Mouse (Mus musculus) right cerebral cortex, postnatal 36 days (tissue): ENCODE measurements around the gene Zfp61.
A peak's percentile ranks its signal among the peaks of the same experiment; 100 is the strongest.

ENCODE experiments used
- DNase-seq, 2 experiments: peaks; one replicate each; pipeline ENCODE4 v3.0.0; 2022; ENCODE audit warnings: low spot score in 2 of 2, mixed read lengths in 1 of 2

Zfp61 gene

DNA sequence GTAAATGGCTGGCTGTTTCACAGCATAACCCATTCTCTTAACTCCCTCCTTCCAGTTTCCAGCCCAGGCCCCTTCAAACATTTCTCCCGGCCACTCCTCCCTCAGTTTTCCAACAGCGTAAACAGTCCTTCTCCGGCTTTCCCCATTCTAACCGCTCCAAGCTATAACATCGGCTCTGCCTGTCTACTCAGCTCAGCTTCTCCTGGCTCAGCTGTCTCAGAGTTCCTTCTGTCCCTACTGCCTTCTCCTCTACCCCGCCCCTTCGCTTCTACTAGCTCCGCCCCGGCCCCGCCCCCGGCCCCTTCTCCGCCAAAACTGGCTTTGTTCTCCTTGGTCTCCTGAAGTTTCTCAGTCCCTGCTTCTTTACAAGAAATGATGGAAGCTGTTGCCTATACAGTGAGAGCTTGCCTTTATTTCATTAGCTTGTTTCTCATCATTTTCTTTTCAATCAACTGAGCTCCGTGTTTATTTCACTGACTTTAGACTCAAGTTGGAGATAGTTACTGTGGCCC lies at the start of gene Zfp61:
Gene Zfp61, minus strand, starts transcription at position 462 of the 512 bp plus-strand sequence.
- no peak for DNase-seq

DNA sequence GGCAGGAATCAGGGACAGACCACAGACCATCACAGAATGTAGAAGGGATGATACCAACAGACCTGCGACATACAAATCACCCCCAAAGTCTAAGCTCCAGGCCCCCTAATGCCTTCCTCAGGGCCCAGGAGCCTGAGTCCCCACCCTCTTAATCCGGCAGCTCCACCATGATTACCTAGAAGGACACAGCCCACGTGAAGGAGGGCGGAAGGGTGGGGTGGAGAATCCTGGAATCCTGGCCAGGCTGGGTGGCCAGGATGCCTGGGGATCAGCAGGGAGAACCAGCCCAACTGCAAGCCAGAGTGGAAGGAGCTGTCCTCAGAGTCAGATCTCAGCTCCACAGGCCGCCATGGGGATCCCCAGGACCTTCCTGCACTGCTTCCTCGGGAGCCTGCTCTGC lies 47.9 kb upstream of the Zfp61 start, which contains the start of gene Lypd5:
Gene Lypd5, plus strand, starts transcription at position 301 of the 400 bp plus-strand sequence.
- no peak for DNase-seq

DNA sequence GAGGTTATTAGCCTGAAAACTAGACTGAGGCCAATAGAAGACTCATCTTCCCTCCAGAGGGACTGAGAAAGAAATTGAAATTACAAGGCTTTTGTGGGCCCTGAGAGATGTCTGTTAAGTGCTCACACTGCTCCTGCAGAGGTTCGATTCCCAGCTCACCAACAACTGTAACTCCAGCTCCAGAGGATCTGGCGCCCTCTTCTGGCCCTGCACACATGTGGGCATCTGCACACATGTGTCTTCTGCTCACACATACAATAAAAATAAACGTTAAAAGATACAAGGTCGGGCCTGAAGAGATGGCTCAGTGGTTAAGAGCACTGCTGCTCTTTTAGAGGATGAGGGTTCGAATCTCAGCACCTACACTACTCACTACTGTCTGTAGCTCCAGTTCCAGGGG lies 45.4 kb upstream of the Zfp61 start:
- DNase-seq, result no peak

DNA sequence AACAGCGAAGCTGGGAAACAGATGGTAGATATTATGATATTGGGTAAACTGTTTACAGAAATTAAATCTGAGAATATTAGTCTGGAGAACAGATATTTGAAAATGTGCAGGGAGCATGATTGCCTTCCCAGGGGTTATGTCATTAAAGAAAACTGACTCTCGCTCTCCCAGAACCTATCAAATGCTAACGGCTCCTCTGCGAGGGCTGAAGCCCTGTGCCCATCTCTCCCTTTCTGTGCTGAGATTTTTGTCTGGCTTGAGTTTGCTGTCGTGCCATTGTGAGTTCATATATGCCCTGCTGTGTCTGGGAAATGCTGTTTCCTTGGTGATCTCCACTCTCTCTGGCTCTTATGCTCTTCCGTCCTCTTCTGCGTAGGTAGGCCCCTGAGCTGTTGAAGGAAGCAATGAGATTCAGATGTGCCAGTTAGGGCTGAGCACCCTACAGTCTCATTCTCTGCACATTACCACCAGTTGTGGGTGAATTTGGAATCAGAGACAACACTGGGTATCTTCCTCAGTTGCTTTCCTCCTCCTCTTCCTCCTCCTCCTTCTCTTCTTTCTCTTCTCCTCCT lies 42.8 kb upstream of the Zfp61 start:
- peak in 1 of 2 experiments; percentile 29 for DNase-seq

DNA sequence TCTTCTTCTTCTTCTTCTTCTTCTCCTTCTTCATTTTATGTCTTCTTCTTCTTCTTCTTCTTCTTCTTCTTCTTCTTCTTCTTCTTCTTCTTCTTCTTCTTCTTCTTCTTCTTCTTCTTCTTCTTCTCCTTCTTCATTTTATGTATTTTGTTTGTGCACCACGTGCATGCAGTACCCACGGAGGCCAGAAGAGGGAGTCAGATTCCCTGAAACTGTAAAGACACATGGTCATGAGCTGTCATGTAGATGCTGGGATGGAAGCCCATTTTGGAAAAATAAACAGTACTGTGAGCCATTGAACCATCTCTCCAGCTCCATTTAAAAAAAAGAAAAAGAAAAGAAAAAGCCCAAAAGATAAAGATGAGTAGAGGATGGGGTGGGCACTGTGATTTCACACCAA lies 37.2 kb upstream of the Zfp61 start:
- DNase-seq, result no peak

DNA sequence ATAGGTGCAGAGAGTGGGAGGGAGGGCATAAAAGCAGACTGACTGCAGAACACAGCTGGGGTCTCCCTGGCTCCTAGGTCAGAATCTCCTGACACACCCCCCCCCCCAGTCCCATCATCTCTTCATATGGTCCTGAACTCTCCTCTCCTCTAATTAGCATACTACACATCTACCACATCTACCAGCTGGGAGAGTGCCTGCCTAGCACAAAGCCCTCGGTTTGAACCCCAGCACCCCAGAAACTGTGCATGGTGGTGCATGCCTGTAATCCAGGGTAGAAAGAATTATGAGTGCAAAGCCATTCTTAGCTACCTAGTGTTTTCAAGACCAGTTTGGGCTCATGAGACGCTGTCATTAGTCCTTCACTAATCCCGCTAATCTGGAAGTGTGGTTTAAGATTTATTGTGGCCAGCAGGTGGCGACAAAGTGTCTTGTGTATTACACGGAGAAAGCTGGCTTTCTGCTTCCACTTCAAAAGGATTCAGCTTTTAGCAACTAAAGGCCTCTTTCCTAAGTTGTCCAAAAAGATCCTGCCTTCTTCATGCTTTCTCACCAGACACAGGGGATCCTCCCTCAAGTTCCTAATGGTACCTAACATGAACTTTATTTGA lies 34.8 kb upstream of the Zfp61 start:
- peak; percentile 56 for DNase-seq

DNA sequence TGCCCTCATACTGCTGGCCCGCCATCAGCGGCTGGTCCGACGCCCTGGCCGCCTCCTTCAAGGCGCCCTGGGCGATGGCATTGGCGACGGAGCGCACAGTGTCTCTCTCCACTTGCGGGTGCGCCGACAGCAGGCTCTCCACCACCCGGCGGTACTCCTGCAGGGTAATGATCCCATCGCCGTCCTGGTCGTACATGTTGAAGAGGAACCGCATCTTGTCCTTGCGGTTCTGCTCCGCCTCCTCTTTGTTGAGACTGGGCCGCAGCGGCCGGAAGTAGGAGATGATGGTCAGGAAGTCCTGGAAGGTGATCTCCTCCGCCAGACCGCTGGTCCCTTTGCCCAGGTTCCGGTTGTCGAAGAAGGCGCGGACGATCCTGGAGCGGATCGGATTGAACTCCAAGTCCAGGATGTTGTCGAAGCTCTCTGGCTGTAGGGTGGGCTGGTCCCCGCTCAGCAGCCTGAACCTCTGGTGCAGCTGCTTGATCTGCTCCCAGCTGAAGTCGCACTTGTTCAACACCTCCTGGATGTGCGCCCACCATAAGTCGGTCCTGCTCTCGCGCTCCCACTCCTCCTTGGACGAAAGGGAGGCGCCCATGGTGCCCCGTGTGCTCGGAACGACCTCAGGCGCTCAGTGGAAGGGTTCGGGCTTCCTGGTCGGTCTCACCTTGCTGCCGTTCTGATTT lies 32.4 kb upstream of the Zfp61 start, which contains the start of gene Tescl:
Gene Tescl, minus strand, starts transcription at position 633 of the 683 bp plus-strand sequence.
- no peak for DNase-seq

DNA sequence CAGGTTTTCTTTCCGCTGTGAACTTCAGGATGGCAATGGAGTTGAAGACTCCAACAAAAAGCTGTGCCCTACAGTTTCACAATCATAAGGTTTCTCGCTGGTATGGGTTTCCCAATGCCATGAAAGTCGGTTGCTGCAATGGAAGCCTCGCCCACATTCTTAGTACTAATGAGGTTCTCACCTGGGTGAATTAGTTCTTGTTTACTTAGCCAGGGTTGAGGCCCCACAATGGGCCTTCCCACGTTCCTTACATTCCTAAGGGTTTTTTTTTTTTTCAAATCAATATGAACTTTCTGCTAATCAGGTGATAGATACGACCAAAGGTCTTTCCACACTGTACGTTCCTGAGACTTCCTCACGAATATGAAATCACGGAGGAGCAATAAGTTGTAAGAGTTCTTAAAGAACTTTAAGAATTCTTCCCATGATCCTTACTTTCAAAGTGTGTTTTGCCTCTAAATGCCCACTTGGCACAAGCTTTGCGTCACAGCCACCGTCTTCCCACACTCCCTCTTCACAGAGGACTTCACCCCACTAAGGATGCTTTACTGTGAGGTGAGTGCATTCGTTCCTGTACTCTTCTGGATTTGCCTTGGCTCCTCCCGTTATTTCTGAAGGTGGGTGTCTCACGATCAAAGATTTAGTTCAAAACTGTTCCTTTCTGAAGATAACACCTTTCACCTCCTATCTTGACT lies 26.4 kb upstream of the Zfp61 start:
- no peak for DNase-seq

DNA sequence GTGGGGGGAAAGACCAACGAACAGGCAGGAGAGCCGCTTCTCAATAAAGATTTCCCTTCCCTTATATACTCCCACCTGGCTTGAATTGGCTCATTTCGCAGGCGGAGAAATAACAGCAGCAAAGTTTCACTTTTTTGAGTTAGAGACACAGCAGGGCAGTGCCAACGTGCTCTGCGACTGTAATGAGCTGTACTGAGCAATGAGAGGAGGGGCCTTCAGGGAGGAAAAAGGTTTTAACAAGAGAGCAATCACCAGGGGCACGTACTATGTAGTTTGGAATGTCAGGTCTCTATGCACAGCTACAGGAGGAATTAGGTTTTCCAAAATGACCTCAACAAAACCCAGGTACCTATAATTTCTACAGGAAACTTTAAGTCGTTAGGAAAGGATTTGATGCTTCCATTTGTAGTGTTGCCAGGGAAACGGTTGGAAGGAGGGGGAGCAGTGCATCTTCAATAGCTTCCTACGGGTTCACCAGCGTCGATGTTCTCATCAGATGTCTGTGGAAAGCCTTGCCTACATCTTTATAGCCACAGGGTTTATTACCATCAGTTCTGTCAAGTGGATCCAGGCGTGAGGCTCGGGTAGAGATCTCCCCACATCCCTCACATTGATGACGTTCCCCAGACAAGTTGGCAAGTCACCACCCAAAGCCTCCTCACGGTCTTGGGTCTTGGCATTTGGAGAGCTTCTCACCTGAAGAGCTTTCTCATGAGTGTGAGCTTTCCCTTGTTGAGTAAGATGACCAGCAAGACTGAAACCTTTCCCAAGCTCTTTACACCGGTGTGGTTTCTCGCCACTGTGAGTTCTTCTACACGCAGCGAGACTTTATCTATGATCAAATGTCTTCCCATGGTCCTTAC lies 25.5 kb upstream of the Zfp61 start:
- DNase-seq, result peak in 1 of 2 experiments; percentile 26

DNA sequence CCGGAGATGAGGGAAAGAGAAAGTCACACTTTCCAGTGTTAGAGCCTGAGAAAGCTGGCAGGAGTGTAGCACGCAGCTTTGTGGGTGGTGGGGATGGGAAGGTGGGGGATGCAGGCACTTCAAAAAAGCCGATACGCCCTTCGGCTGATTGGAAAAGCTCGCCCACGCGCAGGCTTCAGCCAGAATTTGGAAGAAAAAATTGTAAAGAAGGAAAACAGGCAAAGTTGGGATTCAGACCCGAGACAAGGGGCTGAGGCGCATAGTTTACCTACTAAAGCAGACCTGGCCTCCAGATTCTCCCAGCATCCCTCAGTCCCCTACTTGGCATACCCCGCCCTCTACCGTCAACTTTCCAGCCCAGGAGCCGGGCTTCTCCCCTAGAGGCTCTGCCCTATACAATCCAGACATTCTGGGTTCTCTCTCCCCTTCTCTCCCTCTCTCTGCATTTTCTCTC lies 24.7 kb upstream of the Zfp61 start:
- peak; percentile 66 to 72 for DNase-seq

DNA sequence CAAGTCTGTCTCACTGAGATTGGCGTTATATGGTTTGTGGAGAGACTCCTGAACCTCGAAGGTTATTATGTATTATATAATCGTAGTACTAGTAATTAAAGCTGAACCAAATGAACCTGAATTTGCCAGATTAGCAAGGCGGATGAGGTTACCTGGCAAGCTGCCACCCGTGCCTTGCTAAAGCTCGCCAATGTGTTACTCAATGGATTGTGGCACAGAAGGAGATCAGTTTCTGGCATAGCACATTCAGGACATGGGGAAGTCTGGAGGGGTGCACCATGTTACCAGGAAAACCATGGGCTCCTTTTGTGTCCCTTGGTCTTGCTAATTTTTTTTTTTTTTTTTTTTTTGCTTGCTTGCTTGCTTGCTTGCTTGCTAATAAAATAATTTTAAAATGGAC lies 24.2 kb upstream of the Zfp61 start:
- no peak for DNase-seq

DNA sequence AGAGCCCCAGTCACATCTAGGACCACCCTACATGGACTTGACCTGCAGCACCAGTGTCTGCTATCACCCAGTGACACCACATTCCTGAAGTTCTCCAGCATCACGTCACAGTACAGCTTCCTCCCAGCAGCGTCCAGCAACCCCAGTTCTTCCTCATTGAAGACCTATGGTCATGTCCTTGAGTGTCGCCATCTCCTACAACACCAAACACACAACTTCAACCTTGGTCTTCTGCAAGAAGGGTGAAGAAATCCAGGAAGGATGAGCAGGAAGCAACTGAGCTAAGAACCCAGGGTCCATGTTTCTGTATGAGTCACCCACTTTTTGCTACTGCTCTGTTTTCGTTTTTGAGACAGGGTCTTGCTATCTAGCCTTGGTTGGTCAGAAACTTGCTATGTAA lies 21.6 kb upstream of the Zfp61 start:
- no peak for DNase-seq

DNA sequence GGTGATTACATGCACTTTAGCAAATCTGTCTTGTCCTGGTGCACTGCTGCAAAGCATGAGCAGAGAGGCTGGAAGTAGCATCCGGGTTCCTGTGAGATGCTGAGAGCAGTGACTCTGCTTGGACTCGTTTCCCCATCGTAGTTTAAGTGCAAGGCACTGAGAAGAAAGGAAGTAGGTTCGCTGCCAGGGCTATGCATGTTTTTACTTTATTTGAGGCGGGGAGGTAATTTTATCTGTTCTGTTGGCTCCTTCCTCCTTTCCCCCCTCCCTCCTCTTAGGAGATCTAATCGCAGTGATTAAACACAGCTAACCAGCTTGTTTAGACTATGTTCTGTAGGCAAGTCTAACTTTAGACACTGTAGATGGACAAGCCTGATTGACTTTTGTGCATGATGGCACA lies 17.9 kb upstream of the Zfp61 start:
- no peak for DNase-seq

DNA sequence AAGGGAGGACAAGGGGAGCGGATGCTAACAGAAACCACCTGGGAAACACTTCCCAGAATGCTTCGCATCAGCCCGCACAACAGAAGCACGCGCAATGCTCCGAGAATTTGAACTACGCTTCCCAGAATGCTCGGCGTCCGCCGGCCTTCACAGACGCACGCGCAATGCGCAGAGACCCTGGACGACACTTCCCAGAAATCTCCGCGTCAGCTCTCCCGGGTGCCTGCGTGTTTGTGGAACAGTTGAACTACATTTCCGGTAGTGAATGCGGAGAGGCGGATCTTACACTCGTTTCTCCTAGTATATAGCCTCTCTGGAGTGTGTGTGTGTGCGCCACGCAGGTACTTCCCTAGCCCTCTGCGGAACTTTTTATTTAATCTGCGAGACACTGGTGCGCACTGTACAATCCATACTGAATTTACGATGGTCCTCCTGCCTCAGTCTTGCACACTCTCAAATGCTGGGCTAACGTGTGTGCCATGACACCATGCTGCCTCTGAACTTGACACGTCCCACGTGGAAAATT lies 15.6 kb upstream of the Zfp61 start, which contains the start of gene Zfp94:
Gene Zfp94, minus strand, starts transcription at position 100 of the 526 bp plus-strand sequence.
- DNase-seq, result peak; percentile 96 to 98

DNA sequence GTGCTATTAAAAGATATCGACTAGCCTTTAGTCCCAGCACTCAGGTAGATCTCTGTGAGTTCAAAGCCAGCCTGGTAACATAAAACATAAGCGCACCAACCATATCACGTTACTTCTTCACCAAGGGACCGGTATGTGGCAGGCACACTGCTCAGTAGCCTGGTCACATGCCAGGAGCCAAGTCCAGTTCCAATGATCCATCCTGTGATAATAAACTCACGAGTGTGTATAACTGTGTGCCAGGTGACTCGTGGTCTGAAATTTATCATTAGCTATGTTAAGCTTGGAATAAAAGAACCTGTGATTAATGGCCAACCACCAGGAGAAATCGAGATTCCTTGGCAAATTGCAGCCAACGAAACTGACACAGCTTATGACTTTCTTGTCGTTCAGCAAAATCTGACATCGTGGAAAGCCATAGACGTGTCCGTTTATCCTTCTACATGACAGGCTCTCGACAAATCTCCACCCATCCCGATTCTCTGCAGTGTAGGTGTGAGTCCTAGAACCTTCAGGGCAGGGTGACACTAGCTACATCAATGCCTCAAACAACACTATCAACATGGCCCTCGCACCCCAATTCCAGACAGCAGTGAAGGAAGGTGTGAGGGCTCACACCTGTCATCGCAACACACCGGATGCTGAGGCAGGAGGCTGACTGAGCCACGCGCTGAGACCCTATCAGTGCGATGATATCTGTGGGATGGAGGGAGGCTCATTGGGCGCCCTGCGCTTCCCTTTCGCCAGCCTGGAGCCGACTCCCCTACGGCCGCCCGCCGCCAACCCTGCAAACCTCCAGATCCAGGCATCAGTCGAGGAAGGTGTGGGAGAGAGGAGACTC lies 14.9 kb upstream of the Zfp61 start:
- no peak for DNase-seq

DNA sequence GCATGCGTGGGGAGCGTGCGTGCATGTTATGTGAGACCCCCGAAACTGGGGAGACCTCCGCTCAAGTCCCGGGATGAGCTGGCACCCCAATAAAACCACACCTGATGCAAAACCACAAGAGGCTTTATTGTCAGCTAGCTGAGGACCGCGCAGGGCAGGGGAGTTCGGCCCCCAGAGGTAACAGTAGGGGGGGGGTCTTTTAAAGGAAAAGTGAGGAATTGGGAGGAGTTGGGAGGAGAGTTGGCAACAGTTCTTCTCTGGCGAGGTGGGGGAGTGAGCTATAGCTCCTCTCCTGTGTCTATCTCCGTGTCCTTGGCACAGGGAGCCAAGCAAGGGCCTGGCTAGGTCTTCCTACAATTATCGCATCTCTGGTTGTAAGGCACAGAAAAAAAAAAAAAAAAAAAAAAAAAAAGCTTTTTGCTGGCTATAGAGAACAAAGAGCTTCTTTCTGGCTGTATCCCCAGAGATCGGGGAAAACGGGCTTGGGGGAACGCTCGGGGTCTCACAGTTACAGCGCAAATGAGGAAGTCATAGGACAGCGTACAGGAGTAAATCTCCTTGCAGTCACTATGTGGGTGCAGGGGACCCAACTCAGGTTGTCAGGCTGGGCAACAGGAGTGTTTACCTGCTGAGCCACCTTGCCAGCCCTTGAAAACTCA lies 1.1 kb downstream of the Zfp61 start:
- no peak for DNase-seq

DNA sequence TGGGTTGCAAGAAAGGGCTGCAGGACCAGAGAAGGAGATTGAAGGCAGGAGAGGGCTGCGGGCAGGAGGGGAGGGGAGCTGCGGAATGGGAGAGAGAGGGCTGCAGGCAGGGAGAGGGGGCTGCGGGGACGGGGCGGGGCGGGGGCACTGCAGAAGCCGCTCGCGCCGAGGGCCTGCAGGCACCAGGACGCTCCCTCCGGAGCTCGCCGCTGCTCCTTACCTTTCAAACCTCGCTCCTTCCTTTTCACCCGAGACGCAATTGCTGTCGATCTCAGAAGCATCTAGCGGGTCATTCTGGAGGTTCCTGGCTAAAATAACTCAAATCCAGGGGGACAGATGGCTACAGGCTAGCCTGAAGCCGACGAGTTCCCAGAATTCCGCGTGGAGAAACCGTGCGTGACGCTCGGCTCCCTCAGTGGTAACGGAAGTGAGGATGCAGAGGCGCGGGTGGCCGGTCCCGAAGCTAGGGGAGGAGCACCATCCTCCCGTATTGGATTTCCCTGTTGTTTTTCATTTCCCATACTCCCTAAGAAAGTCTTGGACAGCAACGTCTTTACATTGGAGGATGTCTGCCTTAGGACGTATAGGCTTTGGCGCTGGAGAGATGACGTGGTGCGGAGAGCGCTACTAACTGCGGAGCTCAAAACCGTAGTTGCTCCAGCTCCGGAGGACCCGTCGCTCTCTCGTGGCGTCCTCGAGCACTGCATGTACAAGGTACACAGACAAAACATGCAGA lies 1.9 kb downstream of the Zfp61 start:
- DNase-seq, result peak; percentile 88 to 92

DNA sequence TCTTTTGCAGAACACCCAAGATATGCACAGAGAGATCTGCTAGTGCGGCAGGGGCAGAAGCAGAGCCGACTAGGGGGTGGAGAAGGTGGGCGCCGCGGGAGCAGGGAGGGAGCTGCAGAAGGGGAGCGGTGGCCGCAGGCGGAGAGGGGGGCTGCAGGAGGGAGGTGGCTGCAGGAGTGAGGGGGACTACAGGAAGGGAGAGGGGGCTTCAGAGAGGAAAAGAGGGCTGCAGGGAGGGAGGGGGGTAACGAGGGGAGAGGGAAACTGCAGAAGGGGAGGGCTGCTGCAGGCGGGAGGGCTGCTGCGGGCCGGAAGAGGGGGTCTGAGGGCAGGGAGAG lies 2.4 kb downstream of the Zfp61 start:
- DNase-seq, result no peak
